Mouse (Mus musculus) midbrain, embryonic 16.5 days (tissue): ENCODE measurements around the gene Cnot11. TPM values are rescaled to one million over a fixed set of nuclear protein-coding genes. Genes with fewer than 3 reads are reported as not detected.
A peak's percentile ranks its signal among the peaks of the same experiment; 100 is the strongest.

Source experiments
- ATAC-seq: fragments of 200-750 bp; cut with Nextera tagmentation; 2 replicates; pipeline ENCODE4 v1.8.0; 2017; ENCODE audit warnings: moderate TSS enrichment
- H3K27ac ChIP-seq: fragments of 300-500 bp; sonication (generic); 2 replicates; pipeline ENCODE4 v1.5.1; 2014; ENCODE audit warnings: mild to moderate bottlenecking, low read length, mixed read lengths
- H3K27me3 ChIP-seq: fragments of 300-500 bp; sonication (generic); 2 replicates; pipeline ENCODE4 v1.6.1; 2014; ENCODE audit warnings: low read depth, low read length, mixed read lengths; ENCODE audit not compliant: control insufficient read depth, insufficient read depth
- H3K36me3 ChIP-seq: fragments of 300-500 bp; sonication (generic); 2 replicates; pipeline ENCODE4 v1.6.1; 2014; ENCODE audit warnings: mild to moderate bottlenecking, low read length, moderate library complexity, mixed read lengths; ENCODE audit not compliant: control insufficient read depth, insufficient read depth
- H3K4me1 ChIP-seq: fragments of 300-500 bp; sonication (generic); 2 replicates; pipeline ENCODE4 v1.6.1; 2014; ENCODE audit warnings: mild to moderate bottlenecking, low read length, mixed read lengths; ENCODE audit not compliant: control insufficient read depth, insufficient read depth
- H3K4me2 ChIP-seq: fragments of 300-500 bp; sonication (generic); 2 replicates; pipeline ENCODE4 v1.6.1; 2014; ENCODE audit warnings: mild to moderate bottlenecking, low read length, mixed read lengths
- H3K4me3 ChIP-seq: fragments of 300-500 bp; sonication (generic); 2 replicates; pipeline ENCODE4 v1.5.1; 2014; ENCODE audit warnings: low read depth, mild to moderate bottlenecking, low read length, moderate library complexity, mixed read lengths
- H3K9ac ChIP-seq: fragments of 300-500 bp; sonication (generic); 2 replicates; pipeline ENCODE4 v1.6.1; 2014; ENCODE audit warnings: low read depth, low read length, mixed read lengths
- H3K9me3 ChIP-seq: fragments of 300-500 bp; sonication (generic); replicated peaks from 2 replicates; pipeline ENCODE4 v1.6.1; 2014; ENCODE audit warnings: mild to moderate bottlenecking, low read length, mixed read lengths; ENCODE audit not compliant: control insufficient read depth, poor library complexity, severe bottlenecking
- WGBS: fragments of 180-500 bp; shearing (Covaris S2); extraction: QIAGEN DNeasy Blood & Tissue Kit; methylation state at CpG from one replicate; pipeline ENCODE4 v1.1.7; 2014; 5-methylcytosine and 5-hydroxymethylcytosine counted together
- polyA plus RNA-seq: library from polyadenylated mRNA; unstranded; fragments of >200 nt; fragmentation: Nextera tagmentation; extraction: Ambion mirVana; gene quantifications from 2 replicates; pipeline ENCODE4 v1.2.1, GENCODE M21; 2015

Gene Cnot11
- polyA plus RNA-seq, 1 experiment from 2014 or later, result 10.5 TPM

DNA sequence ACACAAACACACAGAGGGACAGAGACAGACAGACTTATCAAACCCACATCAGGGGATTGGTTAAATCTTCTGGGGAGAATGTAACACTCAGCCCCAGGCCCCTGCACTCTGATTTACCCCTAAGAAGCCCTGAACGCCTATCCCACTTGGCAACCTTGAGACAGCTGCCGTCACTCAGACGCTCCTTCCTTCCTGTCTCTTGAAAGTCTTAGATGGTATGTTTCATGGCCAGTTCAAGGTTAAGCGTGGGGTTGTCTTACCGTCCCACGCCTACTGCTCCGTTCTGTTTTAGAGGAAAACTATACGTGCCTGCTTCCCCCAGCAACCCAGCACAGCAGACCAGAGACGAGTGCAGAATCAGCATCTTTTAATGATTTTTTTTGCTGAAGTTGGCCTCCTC lies 29.2 kb upstream of the Cnot11 start:
- H3K9ac ChIP-seq, result no peak overlapping the region
- no peak for ATAC-seq
- no peaks in the 10 kb centered on the region for H3K4me1 ChIP-seq
- no peak overlapping the region for H3K27ac ChIP-seq
- 82% methylated on average over 9 of the region's 9 CpGs for WGBS
- no peak overlapping the region for H3K4me3 ChIP-seq
- no peaks in the 10 kb centered on the region for H3K9me3 ChIP-seq
- no peak overlapping the region for H3K4me2 ChIP-seq
- H3K36me3 ChIP-seq, result no peaks in the 10 kb centered on the region
- no peaks in the 10 kb centered on the region for H3K27me3 ChIP-seq

DNA sequence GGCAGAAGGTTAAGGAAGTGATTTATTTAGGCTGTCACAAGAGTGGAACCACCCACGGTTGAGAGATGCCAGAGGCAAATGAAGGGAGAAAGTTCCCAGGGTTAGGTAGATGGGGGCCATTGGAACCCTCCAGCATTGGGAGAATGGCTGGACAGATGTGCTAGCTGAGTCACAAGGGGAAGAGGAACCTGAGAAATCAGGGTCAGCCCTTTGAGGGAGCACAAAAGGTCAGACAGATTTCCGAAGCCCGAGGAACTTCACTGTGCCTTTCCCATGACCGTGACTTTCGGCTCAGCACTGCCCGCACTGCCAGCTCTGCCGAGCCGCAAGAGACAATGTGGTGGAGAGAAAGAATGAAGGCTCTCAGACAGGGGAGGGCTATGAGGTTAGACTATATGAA lies 23.0 kb upstream of the Cnot11 start:
- Histone ChIP-seq H3K9me3 (no peaks in the 10 kb centered on the region), H3K36me3 (no peaks in the 10 kb centered on the region), H3K27ac (no peak overlapping the region), H3K9ac (no peak overlapping the region), H3K4me1 (no peaks in the 10 kb centered on the region), H3K4me2 (no peak overlapping the region), H3K27me3 (no peaks in the 10 kb centered on the region), H3K4me3 (no peak overlapping the region)
- ATAC-seq, result no peak
- WGBS, result 89% methylated on average over 8 of the region's 8 CpGs

DNA sequence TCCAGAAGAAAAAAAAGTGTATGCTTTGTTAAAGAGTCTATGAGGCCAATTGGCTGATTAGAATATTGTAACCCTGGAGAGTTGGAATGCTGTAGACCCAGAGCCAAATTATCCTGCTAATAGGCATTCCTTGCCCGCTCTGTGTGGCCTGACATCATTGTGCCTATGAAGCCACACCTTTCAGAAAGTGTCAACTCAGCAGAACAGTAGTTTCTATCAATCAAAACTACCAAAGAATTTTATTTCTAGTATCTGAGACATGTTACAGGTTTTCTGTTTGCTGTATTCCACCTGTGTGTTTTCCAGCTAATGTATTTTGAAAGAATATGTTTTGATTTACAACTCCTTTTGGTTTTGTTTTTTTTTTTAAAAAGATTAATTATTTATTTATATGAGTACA lies 22.6 kb upstream of the Cnot11 start:
- no peak overlapping the region for H3K27ac ChIP-seq
- H3K36me3 ChIP-seq, result no peaks in the 10 kb centered on the region
- 77% methylated on average over 1 of the region's 1 CpGs for WGBS

DNA sequence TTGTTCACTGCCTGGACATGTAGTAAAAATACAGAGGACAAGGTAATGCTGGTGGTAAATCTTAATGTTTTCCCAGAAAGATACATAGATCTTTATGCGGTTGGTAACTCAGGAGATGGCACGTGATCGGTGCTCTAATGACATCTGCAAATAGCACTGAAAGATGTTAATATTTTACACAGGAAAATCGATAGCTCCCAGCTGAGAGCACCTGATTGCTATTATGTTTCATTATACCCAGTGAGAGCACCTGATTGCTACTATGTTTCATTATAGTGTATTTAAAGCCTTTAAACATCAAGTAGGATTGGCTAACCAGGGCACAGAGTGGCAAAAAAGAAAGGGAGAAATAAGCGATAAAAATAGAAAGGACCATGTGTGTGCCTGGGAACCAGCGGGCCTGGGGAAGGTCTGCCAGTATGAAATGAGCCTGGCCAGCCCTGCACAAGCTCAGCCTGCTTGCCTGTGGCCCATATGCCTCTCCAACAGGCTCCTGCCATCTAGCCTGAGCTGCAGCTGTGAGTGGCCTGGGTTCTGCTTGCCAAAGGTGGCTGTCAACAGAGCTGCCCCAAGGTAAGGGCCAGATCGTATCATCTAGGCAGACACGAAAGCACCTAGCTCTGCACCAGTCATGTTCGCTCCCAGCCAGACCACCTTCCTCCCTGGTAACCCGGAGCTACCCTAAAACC lies 19.3 kb upstream of the Cnot11 start:
- Histone ChIP-seq H3K4me1 (no peaks in the 10 kb centered on the region), H3K9me3 (no peaks in the 10 kb centered on the region), H3K27me3 (no peaks in the 10 kb centered on the region), H3K4me3 (no peak overlapping the region), H3K4me2 (no peak overlapping the region), H3K9ac (no peak overlapping the region), H3K27ac (no peak overlapping the region), H3K36me3 (no peaks in the 10 kb centered on the region)
- WGBS, result 85% methylated on average over 10 of the region's 10 CpGs
- no peak for ATAC-seq

More for the DNA sequence above, 22.6 kb upstream of the Cnot11 start:
- Histone ChIP-seq H3K4me1 (no peaks in the 10 kb centered on the region), H3K27me3 (no peaks in the 10 kb centered on the region), H3K4me3 (no peak overlapping the region), H3K9ac (no peak overlapping the region), H3K9me3 (no peaks in the 10 kb centered on the region), H3K4me2 (no peak overlapping the region)
- ATAC-seq, result no peak

DNA sequence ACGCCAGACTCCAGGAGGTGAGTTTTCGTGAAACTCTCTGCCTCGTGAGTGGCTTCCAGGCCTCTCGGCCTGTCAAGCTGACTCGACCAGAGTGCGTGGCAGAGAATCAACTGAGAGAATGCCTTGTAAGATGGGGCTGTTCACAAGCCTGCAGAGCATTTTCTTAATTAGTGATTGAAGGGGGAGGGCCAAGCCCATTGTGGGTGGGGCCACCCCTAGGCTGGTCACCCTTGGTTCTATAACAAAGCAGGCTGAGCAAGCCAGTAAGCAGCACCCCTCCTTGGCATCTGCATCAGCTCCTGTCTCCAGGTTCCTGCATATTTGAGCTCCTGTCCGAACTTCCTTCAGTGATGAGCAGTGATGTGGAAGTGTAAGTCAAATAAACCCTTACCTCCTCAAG lies 13.5 kb upstream of the Cnot11 start:
- Histone ChIP-seq H3K9me3 (no peaks in the 10 kb centered on the region), H3K4me1 (no peaks in the 10 kb centered on the region), H3K9ac (no peak overlapping the region), H3K27me3 (no peaks in the 10 kb centered on the region), H3K4me3 (no peak overlapping the region), H3K36me3 (no peaks in the 10 kb centered on the region), H3K4me2 (no peak overlapping the region), H3K27ac (no peak overlapping the region)
- WGBS, result 90% methylated on average over 7 of the region's 7 CpGs
- ATAC-seq, result no peak

DNA sequence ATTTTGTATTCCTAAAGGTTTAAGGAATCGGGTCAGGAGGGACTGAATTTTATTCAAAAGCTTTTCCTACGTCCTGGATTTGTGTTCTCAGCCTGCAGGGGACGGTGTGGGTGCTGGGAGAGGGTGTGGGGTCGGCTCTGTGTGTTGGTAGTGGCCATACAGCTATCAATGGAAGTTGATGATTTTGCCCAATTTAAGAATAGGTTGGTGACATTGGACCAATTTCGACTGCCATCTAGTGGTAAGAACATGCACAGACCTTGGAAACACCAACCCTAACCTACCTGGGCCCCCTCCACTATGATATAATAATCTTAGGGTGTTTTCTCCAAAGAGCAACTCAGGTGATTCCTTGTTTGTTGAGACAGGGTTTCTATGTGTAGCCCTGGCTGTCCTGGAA lies 12.3 kb upstream of the Cnot11 start:
- Histone ChIP-seq H3K9me3 (no peaks in the 10 kb centered on the region), H3K27ac (no peak overlapping the region), H3K4me3 (no peak overlapping the region), H3K9ac (no peak overlapping the region), H3K4me1 (no peaks in the 10 kb centered on the region), H3K27me3 (no peaks in the 10 kb centered on the region), H3K36me3 (no peaks in the 10 kb centered on the region), H3K4me2 (no peak overlapping the region)
- peak; percentile 42; the same call in 1 of the 2 replicates for ATAC-seq
- whole genome bisulfite sequencing, result 26% methylated on average over 5 of the region's 5 CpGs

DNA sequence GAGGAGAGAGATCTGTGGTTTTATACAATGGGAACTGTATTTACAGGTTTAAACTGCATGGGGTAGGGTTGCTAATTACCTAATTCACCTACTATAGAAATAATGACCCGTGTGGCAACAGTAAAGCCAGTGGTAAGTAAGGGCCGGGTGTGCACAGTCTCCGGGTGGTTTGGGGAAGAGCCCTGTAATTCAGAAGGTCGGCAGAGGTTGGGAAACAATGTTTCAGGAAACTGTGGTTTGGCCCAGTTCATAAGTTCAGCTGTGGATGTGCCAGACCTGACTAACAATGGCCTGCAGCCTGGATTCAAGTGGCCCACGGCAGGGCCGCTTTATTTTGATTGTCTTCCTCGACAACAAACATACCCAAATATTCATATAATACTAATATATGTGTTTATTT lies 9.0 kb upstream of the Cnot11 start:
- WGBS, result 84% methylated on average over 7 of the region's 7 CpGs

DNA sequence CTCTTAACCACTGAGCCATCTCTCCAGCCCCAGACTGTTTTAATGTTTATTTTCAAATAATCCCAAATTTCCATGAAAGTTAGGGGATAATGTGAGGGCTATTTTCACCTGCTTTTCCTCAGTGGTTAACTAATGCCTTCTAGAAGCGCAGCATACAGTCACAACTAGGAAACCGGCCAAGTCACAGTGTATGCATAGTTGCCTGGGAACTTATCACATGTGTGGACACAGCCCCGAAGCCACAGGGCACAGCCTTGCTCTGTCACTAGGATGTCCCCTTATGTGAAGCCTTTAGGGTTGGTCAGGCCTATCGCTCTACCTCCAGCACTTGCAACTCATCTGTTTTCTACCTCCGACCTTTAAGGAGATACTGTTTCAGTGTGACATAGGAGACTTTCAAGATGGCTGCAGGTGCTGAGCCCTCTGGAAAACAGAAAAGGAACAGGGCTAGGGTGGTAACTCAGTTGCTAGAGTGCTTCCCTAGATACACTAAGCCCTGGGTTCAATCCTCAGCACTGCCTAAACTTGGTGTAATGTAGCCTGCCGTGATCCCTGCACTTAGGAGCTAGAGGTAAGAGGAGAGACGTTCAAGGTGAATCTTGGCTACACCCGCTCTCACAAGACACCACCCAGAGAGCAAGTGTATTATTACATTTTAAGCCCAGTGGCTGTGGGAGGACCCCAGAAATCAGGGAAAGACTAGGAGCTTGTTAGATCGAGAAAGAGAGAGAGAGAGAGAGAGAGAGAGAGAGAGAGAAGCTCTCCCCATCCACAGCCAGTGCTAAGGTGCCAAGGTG lies 8.2 kb upstream of the Cnot11 start:
- WGBS, result 82% methylated on average over 9 of the region's 9 CpGs

More for the DNA sequence above, 9.0 kb upstream of the Cnot11 start:
- H3K4me3 ChIP-seq, result no peak overlapping the region
- no peaks in the 10 kb centered on the region for H3K4me1 ChIP-seq
- no peaks in the 10 kb centered on the region for H3K27me3 ChIP-seq
- H3K9ac ChIP-seq, result no peak overlapping the region
- no peak overlapping the region for H3K4me2 ChIP-seq
- no peaks in the 10 kb centered on the region for H3K36me3 ChIP-seq
- no peak for ATAC-seq
- H3K27ac ChIP-seq, result no peak overlapping the region
- no peaks in the 10 kb centered on the region for H3K9me3 ChIP-seq

DNA sequence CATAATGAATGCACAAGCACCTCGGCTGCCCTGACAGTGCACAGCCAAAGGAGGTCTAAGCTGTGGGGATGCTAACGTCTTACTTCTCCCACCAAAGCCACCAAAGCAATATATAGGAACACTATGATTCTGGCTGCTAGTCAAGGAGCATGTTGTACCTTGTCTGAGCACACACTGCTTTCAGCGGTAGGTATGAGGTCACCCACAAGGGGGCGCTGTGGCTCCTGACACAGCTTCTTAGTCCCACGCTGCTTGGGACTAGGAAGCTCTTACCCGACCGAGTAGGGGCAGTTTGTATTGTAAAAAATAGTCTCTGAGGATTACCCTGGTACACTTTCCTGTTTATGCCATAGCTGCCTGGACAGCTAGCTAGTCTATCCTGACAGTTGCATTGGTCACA lies 7.4 kb upstream of the Cnot11 start:
- ATAC-seq, result no peak
- no peaks in the 10 kb centered on the region for H3K9me3 ChIP-seq
- H3K27ac ChIP-seq, result no peak overlapping the region
- H3K4me1 ChIP-seq, result no peaks in the 10 kb centered on the region
- no peak overlapping the region for H3K4me3 ChIP-seq
- WGBS, result 15% methylated on average over 7 of the region's 7 CpGs
- H3K27me3 ChIP-seq, result no peaks in the 10 kb centered on the region
- no peak overlapping the region for H3K9ac ChIP-seq
- H3K4me2 ChIP-seq, result no peak overlapping the region
- H3K36me3 ChIP-seq, result no peaks in the 10 kb centered on the region

More for the DNA sequence above, 8.2 kb upstream of the Cnot11 start:
- no peaks in the 10 kb centered on the region for H3K9me3 ChIP-seq
- H3K36me3 ChIP-seq, result no peaks in the 10 kb centered on the region
- no peak overlapping the region for H3K4me2 ChIP-seq
- no peak for ATAC-seq
- no peak overlapping the region for H3K4me3 ChIP-seq
- no peaks in the 10 kb centered on the region for H3K4me1 ChIP-seq
- no peak overlapping the region for H3K9ac ChIP-seq
- H3K27ac ChIP-seq, result no peak overlapping the region
- no peaks in the 10 kb centered on the region for H3K27me3 ChIP-seq
